Mouse (Mus musculus): ENCODE measurements around the gene Pank1.

Pank1 gene

GRCm38 (mm10) chr19:34878603-34879541, at the start of gene Pank1:
Gene Pank1, minus strand, starts transcription at chr19:34879455.
- DNase-seq (ENCODE audit: low read depth, low spot score), result peak; percentile 82

DNA sequence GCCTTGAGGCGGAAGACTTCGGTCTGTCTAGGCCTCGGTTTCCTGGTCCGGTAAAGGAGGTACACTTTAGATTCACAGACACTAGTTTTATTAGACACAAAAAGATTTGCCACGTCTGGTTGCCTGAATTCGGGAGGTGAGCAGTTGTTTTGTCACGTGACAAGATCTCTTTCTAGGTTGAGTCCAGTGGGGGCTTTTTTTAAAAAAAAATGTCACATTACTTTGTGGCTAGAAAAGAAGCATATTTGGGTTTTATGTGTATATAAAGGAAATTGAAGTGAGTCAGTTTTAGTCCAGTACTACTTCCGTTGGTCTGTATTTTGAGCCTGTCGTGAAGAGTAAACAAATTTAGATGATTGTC, 43.3 kb upstream of the Pank1 start:
- no peak for DNase-seq (ENCODE audit: low read depth, low spot score)

DNA sequence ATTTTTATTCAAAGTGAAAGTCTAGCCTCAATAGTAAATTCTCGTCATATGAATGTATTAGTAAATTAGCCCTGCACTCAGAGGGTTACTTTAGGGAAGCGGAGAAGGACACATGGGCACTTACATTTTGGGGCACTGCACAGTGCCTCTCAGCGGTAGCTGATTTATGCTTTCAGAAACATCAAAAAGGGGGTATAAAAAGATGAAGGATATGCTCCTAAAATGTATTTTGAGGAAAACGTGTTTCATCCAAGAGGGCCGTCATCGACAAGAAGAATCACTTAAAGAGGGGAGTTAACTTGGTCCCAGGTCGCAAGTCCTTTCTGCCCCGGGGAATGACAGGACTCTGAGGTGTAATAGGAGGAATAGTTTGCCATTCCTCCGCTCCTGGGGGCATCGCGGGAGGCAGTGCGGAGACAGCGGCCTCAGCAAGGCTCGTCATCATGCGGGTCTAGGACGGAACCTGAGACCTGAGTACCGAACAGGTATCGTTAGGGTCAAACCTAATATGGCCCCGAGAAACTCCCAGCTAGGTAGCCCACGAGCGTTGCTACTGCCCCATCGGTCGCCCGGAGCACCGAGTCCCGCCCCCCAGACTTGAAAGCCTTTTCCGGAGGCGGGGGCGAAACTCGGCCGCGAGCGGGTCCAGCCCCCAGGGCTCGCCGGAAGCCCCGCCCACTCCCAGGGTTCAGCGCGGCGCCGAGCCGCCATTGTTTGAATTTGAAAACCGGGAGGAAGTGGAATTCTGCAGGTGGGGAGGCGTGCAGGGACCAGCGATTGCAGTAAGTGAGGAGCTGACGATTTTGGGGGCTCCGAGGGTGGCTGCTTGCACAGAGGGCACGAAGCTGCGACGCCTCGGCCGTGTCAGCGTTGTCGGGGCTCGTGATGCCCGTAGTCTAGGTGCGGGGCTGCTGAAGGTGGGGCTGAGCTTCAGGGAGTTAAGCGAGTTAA, 42.7 kb upstream of the Pank1 start, which contains the start of gene Kif20b:
Gene Kif20b (plus strand): TSS at position 710 of the 951 bp plus-strand sequence.
- peak; percentile 96 for DNase-seq (ENCODE audit: low read depth, low spot score)

GRCm38 (mm10) chr19:34921253-34921651, 42.0 kb upstream of the Pank1 start:
- peak; percentile 45 for DNase-seq (ENCODE audit: low read depth, low spot score)

DNA sequence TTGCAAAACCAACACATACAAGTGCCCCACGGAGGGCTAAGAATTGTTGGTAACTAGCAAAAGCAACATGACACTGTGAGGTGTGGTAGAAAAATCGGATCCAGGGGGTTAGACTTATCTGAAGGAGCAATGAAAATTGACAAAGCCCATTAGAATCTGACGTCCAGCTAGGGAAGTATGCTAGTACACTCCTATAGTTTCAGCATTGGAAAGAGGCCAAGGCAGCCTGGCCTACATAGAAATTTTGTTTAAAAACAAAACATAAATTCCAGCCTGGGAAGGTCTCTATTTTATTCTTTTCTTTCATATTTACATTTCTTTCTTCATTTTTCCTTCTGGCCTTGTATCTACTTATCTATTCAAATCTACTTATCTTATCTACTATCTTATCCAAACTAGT, 41.3 kb upstream of the Pank1 start:
- DNase-seq (ENCODE audit: low read depth, low spot score), result no peak

DNA sequence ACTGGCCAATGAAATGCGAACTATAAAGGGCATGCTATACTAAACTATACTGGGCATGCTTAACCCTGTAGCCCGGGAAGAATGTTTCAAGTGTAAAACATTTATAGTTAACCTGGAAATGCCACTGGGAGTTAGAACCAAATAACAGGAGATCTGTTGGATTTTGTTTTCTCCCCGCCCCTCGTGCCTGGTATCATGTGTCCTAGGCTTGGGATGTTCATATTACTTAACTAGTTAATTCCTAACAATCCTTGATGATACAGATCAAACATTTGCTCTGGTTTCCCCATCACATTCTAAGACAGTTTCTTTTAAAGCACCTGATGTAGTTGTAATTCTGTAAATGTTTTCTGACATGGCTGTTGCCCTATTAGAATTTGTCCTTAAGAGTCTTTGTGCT, 40.8 kb upstream of the Pank1 start:
- DNase-seq (ENCODE audit: low read depth, low spot score), result no peak

GRCm38 (mm10) chr19:34912366-34912765, 33.1 kb upstream of the Pank1 start:
- no peak for DNase-seq (ENCODE audit: low read depth, low spot score)

DNA sequence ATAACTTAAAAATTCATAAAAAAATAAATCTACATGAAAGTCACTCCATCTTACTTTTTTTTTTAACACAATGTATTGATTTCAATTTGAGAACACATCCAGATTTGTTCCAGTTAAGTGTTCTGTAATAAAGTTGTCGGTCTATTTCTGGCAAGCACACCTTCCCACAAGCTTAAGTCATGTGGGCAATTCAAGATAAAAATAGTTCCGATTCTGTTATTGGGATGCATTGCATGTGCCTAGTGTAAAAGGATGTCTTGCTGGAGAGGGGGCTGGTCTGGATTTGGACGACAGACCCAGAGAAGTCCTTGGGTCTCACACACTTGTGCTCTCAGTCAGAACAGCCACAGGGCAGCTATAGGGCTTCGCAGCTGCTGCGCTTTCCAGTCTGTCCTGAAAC, 27.5 kb upstream of the Pank1 start:
- DNase-seq (ENCODE audit: low read depth, low spot score), result no peak

DNA sequence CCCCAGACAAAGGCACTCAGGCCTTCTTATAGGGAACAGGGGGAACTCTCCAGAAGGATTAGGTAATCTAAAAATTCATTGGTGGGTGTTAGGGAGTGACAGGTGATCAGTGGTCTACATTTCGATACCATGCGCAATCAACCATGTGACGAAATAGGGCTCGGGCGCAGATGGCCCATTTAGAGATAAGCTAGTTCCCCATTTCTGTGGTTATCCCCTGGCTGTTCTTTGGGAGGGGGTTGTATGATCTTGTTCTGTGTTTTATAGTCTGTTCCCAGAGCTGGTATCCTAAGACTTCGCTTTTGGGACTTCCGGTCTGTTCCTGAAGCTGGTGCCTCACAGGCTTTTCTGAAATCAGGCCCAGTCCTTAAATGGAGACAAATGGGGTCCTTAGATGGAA, 26.2 kb upstream of the Pank1 start:
- no peak for DNase-seq (ENCODE audit: low read depth, low spot score)

DNA sequence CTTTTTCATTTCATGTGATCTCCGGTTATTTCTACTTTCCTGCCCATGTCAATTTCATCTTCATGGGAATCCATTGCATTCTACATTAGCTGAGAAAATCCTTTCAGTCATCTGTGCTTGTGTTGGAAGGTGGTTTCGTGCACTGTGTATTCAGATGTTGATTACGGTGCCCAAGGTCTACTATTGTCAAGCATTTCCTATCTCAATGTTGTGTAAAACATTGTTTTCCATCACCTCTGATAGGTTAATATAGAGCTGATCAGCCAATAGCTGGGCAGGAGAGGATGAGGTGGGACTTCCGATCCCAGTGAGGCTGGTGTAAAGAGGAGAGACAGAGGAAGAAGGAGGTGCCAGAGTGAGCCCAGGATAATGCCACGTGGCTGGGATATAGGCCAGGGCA, 24.8 kb upstream of the Pank1 start:
- peak; percentile 93 for DNase-seq (ENCODE audit: low read depth, low spot score)

DNA sequence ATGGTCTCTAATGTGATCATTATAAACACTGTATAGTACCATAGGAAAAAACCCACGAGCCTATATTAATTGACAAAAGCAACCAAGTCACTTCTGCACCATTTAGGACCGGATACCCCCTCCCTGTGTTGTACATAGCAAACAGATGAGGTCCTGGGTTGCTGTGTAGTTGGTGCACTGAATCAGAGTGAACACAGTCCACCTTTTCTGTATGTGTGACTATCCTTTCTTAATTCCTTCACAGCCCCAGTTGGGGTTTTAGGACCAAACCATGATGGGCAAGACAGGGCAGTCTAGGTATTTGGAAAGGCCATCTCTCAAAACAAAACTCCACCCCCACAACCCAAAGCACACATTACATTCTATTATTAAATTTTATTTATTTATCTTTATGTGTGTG, 22.5 kb upstream of the Pank1 start:
- no peak for DNase-seq (ENCODE audit: low read depth, low spot score)

GRCm38 (mm10) chr19:34901266-34901665, 22.0 kb upstream of the Pank1 start:
- no peak for DNase-seq (ENCODE audit: low read depth, low spot score)

DNA sequence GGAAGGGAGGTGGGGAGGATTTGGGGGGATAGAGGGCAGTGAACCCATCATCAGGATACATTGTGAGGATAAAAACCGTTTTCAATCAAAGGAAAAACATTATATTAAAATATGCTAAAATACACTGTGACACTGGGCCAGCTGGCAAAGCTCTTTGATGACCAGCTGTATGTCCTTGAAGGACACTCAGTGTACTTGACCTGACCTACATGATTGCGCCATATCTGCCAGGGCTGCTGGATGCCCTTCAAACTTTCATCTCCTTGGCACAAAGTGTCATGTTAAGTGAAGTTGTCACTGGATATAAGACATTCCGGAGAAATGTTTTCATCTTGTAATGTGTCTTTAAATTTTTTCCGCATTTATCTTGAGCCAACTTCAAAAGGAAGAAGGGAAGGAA, 19.7 kb upstream of the Pank1 start:
- no peak for DNase-seq (ENCODE audit: low read depth, low spot score)

DNA sequence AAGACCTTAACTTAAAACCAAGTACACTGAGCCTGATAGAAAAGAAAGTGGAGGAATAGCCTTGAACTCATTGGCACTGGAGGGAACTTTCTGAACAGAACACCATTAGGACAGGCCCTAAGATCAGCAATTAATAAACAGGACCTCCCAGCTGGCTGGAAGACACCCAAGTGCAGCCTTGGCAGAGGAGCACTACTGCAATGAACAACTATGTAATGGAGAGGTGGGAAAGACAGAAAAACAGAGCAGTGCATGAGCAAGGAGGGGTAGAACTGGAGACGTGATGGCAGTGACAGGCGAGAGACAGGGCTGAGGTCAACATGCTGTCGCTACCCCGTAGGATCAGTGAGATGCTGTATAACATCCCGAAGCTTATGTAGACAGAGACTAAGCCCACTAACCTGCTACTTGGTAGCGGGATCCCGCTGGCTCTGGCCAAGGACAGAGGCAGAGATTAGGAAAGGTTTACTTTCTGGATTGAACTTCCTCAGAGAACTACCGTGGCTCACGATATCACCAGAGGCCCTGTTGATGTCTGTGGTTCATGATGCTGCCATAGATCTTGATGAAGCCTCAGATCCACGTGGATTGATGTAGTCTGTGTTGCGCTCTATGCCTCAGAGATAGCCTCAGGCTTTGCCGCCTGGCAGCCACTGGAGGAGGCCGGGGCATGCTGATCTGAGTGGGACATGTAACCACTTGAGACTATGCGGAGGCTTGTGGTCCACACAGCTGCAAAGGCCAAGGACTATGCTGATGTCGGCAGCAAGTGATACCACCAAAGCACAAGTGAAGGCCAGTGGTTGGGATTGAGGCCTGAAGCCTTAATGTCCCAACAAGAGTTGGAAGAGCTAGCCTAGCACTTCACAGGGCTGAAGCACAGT, 18.1 kb upstream of the Pank1 start:
- no peak for DNase-seq (ENCODE audit: low read depth, low spot score)

DNA sequence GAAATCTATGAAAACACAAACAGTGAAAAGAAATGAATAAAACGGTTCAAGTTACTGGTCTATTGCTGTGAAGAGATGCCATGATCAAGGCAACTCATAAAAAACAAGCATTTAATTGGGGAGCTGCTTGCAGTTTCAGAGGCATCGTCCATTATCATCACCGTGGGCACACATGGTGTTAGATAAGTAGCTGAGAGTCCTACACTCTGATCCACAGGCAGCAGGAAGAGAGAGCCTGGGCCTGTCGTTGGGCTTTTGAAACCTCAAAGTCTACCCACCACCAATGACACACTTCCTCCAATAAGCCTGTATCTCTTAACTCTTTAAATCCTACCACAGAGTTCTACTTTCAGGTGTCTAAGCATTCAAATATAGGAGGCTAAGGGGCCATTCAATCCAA, 15.8 kb upstream of the Pank1 start:
- DNase-seq (ENCODE audit: low read depth, low spot score), result no peak

- DNase-seq (ENCODE audit: low read depth, low spot score), result no peak
These were observed 12.3 kb upstream of the Pank1 start for GRCm38 (mm10) chr19:34891590-34891989.

GRCm38 (mm10) chr19:34890981-34891380, 11.7 kb upstream of the Pank1 start:
- no peak for DNase-seq (ENCODE audit: low read depth, low spot score)

DNA sequence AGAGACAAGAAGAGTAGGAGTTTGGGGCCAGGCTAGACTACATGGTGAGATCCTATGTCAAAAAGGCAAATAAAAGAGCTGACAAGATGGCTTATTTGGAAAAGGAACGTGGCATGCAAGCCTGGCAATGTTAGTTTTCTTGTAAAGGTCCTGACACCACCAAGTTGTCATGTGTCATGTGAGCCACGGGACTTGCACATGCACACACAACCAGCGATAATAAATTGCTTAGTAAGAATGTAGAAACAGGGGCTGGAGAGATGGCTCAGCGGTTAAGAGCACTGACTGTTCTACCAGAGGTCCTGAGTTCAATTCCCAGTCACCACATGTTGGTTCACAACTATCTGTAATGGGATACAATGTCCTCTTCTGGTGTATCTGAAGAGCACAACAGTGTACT, 7.1 kb upstream of the Pank1 start:
- no peak for DNase-seq (ENCODE audit: low read depth, low spot score)

DNA sequence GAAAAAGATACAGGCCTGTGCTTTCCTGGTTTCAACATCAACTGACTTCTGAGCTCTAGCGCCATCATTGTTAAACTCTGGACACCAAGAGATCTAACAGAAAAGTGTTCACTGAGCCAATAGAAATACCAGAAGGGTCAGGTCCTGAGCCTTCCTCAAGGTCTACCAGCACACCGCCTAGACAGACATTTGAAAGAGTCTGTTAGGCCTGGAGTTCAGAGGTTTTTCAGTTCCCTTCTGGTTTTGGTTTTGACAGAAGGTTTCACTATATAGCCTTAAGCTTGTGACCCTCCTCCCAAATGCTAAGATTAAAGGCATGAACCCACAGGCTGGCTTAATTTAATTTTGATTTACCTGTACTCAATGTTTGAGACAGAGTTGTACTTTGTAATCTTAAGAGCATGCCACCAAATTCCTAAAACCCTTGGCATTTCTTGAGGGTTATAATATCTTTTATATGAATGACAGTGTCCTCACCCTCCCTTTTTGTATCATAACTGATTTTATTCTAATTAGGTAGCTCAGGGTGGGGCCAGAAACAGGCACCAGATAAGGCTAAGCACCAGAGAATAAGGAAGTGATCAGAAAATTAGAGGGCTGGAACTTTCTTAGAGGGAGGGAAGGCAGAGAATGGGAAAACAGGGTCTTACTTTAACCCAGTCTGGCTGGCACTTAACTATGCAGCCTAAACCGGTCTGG, 4.4 kb upstream of the Pank1 start:
- DNase-seq (ENCODE audit: low read depth, low spot score), result no peak

- no peak for DNase-seq (ENCODE audit: low read depth, low spot score)
These were observed 3.2 kb upstream of the Pank1 start for GRCm38 (mm10) chr19:34882443-34882842.

GRCm38 (mm10) chr19:34881160-34881559, 1.9 kb upstream of the Pank1 start:
- no peak for DNase-seq (ENCODE audit: low read depth, low spot score)
